In the genomic region with DNA sequence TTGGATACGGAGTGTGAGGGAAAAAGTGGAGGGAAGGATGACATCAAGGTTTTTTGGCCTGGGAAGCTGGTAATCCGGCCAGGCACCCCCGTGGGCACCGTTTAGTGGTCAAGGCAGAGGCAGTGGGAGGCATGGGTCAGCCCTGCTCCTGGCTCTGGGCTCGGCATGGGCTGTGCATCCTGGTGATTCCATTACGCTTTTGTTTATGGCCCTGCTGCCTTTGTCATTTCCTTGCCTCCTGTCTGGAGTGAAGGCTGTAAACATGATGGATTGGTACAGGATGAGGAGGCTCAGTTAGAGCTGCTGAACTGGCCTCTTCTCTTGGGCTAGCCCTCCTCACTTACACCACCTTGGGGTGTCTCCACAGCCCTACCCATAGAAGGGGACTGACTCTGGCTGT, we compare ENCODE assay signal across 14 mouse cellular contexts. TPM values are rescaled to one million over a fixed set of nuclear protein-coding genes. Genes with fewer than 3 reads are reported as not detected.
DNase-seq lines count a peak whose midpoint lies in the region; ATAC-seq and TF ChIP-seq lines count a peak whose summit lies in the region.
"Had no signal": no experiment of that assay in that cellular context is flagged by ENCODE, and none has a peak within 500 bp of the region (broad histone marks: within the 10 kb centered on the region; RNA-seq: fewer than 3 reads in every experiment).

No protein-coding gene starts in this region.

- no peak overlapping the region for H3K4me2 ChIP-seq in limb, embryonic 11.5 days (ENCODE audit: low read depth, severe bottlenecking)
- H3K4me2 ChIP-seq in midbrain, embryonic 15.5 days = no peak overlapping the region
- H3K4me2 ChIP-seq: midbrain, embryonic 11.5 days had no signal

- intact Hi-C loops in gastrocnemius, adult 2 months (cut with DNase I) = loop anchor here (5.0 kb wide), 1 partner anchor 85 kb away; no protein-coding TSS in a partner anchor

- no peaks in the 10 kb centered on the region for H3K9me3 ChIP-seq in limb, embryonic 11.5 days (ENCODE audit: control insufficient read depth, low read length)
- H3K9me3 ChIP-seq in midbrain, embryonic 15.5 days = no peaks in the 10 kb centered on the region
- no peaks in the 10 kb centered on the region for H3K9me3 ChIP-seq in embryonic facial prominence, embryonic 10.5 days

- 0 out of 2 replicates have a peak overlapping the region, but pooled peaks have one; percentile 24 for H3K27ac ChIP-seq in gastrocnemius, adult 2 months
- 0 out of 2 replicates have a peak overlapping the region, but pooled peaks have one; percentile 14 for H3K27ac ChIP-seq in limb, embryonic 11.5 days (replicated peaks; ENCODE audit: low read depth, low read length)
- no peak overlapping the region for H3K27ac ChIP-seq in midbrain, embryonic 15.5 days
- H3K27ac ChIP-seq in embryonic facial prominence, embryonic 10.5 days (replicated peaks) = no peak overlapping the region
- H3K27ac ChIP-seq: liver, embryonic 14.5 days had no signal

- no peak for ATAC-seq in limb, embryonic 11.5 days (ENCODE audit: insufficient number of reproducible peaks, low FRiP score, low TSS enrichment, low read depth)
- ATAC-seq in midbrain, embryonic 15.5 days (replicated peaks) = no peak

- no peaks in the 10 kb centered on the region for H3K27me3 ChIP-seq in limb, embryonic 11.5 days (ENCODE audit: control insufficient read depth, insufficient read depth, low read length)
- no peaks in the 10 kb centered on the region for H3K27me3 ChIP-seq in midbrain, embryonic 15.5 days (replicated peaks)
- H3K27me3 ChIP-seq in embryonic facial prominence, embryonic 10.5 days (replicated peaks; ENCODE audit: low read depth, poor library complexity, severe bottlenecking) = no peaks in the 10 kb centered on the region

- DNase-seq in gastrocnemius, adult 2 months = no peak
- no peak for DNase-seq in gastrocnemius, adult 8-10 months (ENCODE audit: low spot score in 2 of 2)
- peak; percentile 14 for DNase-seq in kidney, postnatal 14 days
- DNase-seq in kidney, postnatal 25 days = no peak
- peak; percentile 65 for DNase-seq in 3134 (ENCODE audit: extremely low read depth, insufficient read length, low spot score)
- peak; percentile 36 for DNase-seq in limb, embryonic 11.5 days (ENCODE audit: low spot score)
- no peak for DNase-seq in embryonic facial prominence, embryonic 10.5 days (ENCODE audit: low spot score)
- DNase-seq: B cell, adult 2 months; right cerebral cortex, postnatal 14 days; thymus, postnatal 14 days had no signal

- H3K9ac ChIP-seq in limb, embryonic 11.5 days (ENCODE audit: low read length) = peak overlapping the region; percentile 27; the same call in 1 of the 2 replicates
- no peak overlapping the region for H3K9ac ChIP-seq in midbrain, embryonic 15.5 days
- H3K9ac ChIP-seq: liver, embryonic 14.5 days had no signal

- 16% methylated on average over 6 of the region's 6 CpGs for WGBS in limb, embryonic 11.5 days
- 59% methylated on average over 6 of the region's 6 CpGs for WGBS in midbrain, embryonic 15.5 days
- WGBS in embryonic facial prominence, embryonic 10.5 days = 66% methylated on average over 6 of the region's 6 CpGs

- H3K36me3 ChIP-seq in limb, embryonic 11.5 days (ENCODE audit: control insufficient read depth, insufficient read depth, low read length) = no peaks in the 10 kb centered on the region
- no peaks in the 10 kb centered on the region for H3K36me3 ChIP-seq in midbrain, embryonic 15.5 days (replicated peaks)
- no peaks in the 10 kb centered on the region for H3K36me3 ChIP-seq in embryonic facial prominence, embryonic 10.5 days (replicated peaks)
- H3K36me3 ChIP-seq: G1E had no signal

- TF ChIP-seq CTCF in gastrocnemius, adult 2 months (IDR thresholded peaks at IDR 0.05) = no peak

- peaks cover 12% of the 10 kb centered on the region for H3K4me1 ChIP-seq in limb, embryonic 11.5 days (ENCODE audit: control insufficient read depth, insufficient read depth, low read length)
- no peaks in the 10 kb centered on the region for H3K4me1 ChIP-seq in midbrain, embryonic 15.5 days
- H3K4me1 ChIP-seq in embryonic facial prominence, embryonic 10.5 days = peaks cover 31% of the 10 kb centered on the region

- no peak overlapping the region for H3K4me3 ChIP-seq in gastrocnemius, adult 2 months
- no peak overlapping the region for H3K4me3 ChIP-seq in limb, embryonic 11.5 days (ENCODE audit: low read depth, low read length)
- no peak overlapping the region for H3K4me3 ChIP-seq in midbrain, embryonic 15.5 days
- H3K4me3 ChIP-seq in embryonic facial prominence, embryonic 10.5 days = no peak overlapping the region

RNA-seq across cellular contexts. Expression of a gene that starts 33.0 kb away (rescaled TPM):
- total RNA-seq in gastrocnemius, adult 2 months (2021) = 1 to 10 TPM; 1.6 to 2.3 TPM
- 1 to 10 TPM; 1.4 to 1.8 (median 1.6) TPM for total RNA-seq in gastrocnemius, adult 8-10 months (2022)
- 49.2 and 54.4 TPM in 2 replicates for polyA plus RNA-seq in limb, embryonic 11.5 days (2014; fragmentation: Nextera tagmentation; extraction: Ambion mirVana)
- polyA plus RNA-seq in midbrain, embryonic 15.5 days (2015; fragmentation: Nextera tagmentation; extraction: Ambion mirVana) = 53.3 and 53.4 TPM in 2 replicates
- polyA plus RNA-seq in embryonic facial prominence, embryonic 10.5 days (2016; fragmentation: Nextera tagmentation; extraction: Ambion mirVana) = 44.2 and 45.3 TPM in 2 replicates

Comparison
In these comparisons a context has a peak if more than half of its experiments do, and no peak if none do; other contexts are left out.
1. DNase-seq: peak in kidney, postnatal 14 days (single experiment), 3134 (single experiment) and limb, embryonic 11.5 days (single experiment); none in gastrocnemius, adult 2 months (single experiment), gastrocnemius, adult 8-10 months (0 of 2), kidney, postnatal 25 days (0 of 2) and embryonic facial prominence, embryonic 10.5 days (single experiment).
2. H3K27ac ChIP-seq: peak in gastrocnemius, adult 2 months (single experiment) and limb, embryonic 11.5 days (single experiment); none in midbrain, embryonic 15.5 days (single experiment) and embryonic facial prominence, embryonic 10.5 days (single experiment).